Mouse (Mus musculus) splenic B cell, adult 2 months (primary cell): Measurements from ENCODE around the gene Ambn.
A peak's percentile ranks its signal among the peaks of the same experiment; 100 is the strongest.
"Not testable (repeated sequence)": the region's sequence is repeated elsewhere in the genome, so short reads cannot be mapped to it uniquely, and the experiment has no call there.

Experiments used
- DNase-seq: peaks from one replicate; pipeline ENCODE4 v3.0.0-alpha.2; 2011; ENCODE audit warnings: low read depth, low spot score
- H3K27me3 ChIP-seq: 2 replicates; pipeline ENCODE4 v1.6.1; 2012; ENCODE audit warnings: mild to moderate bottlenecking, low read length, moderate library complexity, mixed read lengths; ENCODE audit not compliant: control insufficient read depth, poor library complexity, insufficient read depth, severe bottlenecking
- H3K36me3 ChIP-seq: 2 replicates; pipeline ENCODE4 v1.6.1; 2012; ENCODE audit warnings: mild to moderate bottlenecking, low read length, moderate library complexity, mixed read lengths; ENCODE audit not compliant: control insufficient read depth, poor library complexity, insufficient read depth, severe bottlenecking

Gene Ambn

GRCm38 (mm10) chr5:88455691-88456090 is at the start of gene Ambn:
Ambn (plus strand) TSS chr5:88455991.
- no peaks in the 10 kb centered on the region for H3K27me3 ChIP-seq
- H3K36me3 ChIP-seq, result no peaks in the 10 kb centered on the region
- no peak for DNase-seq

DNA sequence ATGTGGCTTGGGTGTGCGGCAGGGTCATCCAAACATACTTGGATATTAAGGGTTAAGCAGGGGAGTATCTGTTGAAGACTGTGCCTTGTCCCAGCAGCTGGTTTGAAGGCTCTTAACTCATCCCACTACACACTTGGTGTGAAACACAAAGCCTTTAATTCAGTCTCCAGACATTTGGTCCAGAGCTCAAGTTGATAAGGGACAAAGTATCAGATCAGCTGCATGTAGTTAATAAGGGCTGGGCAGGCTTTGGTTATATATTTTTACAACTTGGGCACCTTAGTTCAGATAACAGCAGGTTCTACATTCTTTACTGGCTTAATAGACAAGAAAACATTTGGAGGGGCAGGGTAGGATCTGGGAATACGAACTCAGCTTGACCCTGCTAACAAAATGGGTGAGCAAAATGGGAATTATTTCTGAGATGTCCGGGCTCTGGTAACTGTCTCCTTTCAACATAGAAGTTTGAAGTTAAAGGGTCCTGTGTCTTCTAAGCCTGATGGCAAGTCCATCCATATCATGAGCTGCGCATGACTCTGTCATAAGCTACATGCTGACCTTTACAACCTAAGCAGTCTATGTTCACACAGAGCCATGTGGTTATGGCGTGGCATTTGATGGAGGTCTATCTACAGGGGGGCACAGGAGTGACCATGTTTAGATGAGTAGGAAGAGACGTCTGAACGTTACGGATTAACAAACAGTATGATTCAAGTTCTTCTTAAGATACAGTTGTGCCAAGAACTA is 35.3 kb upstream of the Ambn start:
- DNase-seq, result no peak
- no peaks in the 10 kb centered on the region for H3K36me3 ChIP-seq
- no peaks in the 10 kb centered on the region for H3K27me3 ChIP-seq

DNA sequence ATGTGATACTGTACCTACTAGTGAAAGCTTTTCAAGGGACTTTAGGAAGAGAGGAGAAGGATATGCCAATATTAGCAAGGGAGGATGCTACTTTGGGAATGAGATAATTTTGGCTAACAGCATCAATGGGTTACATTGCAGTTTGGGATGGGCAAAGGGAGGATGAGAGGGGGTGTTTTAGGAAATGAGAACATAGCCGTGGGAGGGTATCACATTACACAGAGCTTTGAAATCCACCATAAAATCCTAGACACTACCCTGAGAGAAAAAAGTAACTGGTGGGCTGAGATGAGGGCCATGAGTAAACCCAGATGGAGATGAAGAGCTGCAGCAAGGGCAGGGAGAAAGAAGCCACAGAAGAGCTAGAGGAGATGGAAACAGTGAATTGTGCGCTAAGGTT is 30.9 kb upstream of the Ambn start:
- not testable (repeated sequence) for H3K36me3 ChIP-seq, H3K27me3 ChIP-seq, DNase-seq

GRCm38 (mm10) chr5:88426753-88427152 is 29.0 kb upstream of the Ambn start:
- Histone ChIP-seq H3K27me3 (no peaks in the 10 kb centered on the region), H3K36me3 (no peaks in the 10 kb centered on the region)
- no peak for DNase-seq

- Histone ChIP-seq H3K36me3 (no peaks in the 10 kb centered on the region), H3K27me3 (no peaks in the 10 kb centered on the region)
- no peak for DNase-seq
Measured at GRCm38 (mm10) chr5:88467471-88467870, 11.7 kb downstream of the Ambn start.

DNA sequence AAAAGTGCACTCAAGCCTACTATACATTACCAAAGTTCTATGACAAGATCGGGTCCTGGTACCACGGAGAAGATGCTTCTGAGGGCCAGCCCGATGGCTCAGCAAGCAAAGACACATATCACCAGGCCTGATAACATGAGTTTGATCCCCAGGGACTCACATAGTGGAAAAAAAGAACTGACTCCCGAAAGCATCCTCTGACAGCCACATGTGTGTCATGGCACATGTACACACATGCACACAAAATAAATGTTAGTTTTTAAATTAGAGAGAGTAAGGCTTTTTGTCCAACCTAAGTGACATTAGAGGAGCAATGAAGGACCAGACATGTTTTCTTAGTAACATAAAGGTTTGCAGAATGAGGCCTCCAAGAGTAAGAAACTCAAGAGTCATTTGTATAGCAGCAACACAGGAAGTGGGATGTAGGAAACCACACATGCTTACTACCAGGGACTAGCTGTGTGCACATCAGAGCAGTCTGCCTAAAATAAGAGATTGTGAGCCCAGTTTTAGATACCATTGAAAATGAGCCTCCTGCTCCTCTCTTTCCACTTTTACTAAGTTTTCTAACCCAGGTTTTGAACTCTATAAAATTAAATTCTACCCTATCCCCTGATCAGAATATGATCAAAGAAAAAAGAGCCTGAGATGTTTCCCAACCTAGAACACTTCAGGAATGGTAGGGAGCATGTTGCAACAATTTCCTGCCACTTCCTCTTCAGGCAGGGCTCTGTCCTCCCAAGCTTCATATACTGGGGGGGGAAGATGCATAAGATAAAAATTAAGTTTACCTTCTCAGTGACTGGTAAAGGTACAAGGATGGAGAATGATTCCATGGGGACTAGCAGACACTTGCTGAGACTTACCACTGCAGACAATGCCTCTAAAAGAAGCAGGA is 13.3 kb downstream of the Ambn start:
- Histone ChIP-seq H3K27me3 (no peaks in the 10 kb centered on the region), H3K36me3 (no peaks in the 10 kb centered on the region)
- no peak for DNase-seq

DNA sequence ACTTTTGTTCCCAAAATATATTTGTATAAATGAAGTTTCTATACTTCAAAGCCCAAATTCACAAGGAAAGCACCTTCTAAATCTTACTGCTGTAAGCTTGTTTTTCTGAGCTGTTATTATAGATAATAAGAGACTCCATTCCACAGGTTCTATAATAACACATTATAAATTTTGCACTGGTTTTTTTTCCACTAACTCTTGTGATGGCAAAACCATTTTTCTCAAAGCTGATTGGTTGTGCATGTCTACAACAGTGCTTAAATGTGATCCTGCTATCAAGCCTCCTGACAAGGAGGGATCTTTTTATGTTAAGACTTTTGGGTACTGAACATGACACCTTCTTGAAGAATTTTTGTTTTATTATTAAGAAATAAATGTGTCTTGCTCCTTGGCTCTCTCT is 31.9 kb downstream of the Ambn start, which contains the start of gene Enam:
TSS of gene Enam (plus strand) at position 301 of the 400 bp plus-strand sequence.
- H3K27me3 ChIP-seq, result no peaks in the 10 kb centered on the region
- H3K36me3 ChIP-seq, result no peaks in the 10 kb centered on the region
- no peak for DNase-seq

GRCm38 (mm10) chr5:88489004-88489403 is 33.2 kb downstream of the Ambn start:
- DNase-seq, result no peak
- Histone ChIP-seq H3K27me3 (no peaks in the 10 kb centered on the region), H3K36me3 (no peaks in the 10 kb centered on the region)

DNA sequence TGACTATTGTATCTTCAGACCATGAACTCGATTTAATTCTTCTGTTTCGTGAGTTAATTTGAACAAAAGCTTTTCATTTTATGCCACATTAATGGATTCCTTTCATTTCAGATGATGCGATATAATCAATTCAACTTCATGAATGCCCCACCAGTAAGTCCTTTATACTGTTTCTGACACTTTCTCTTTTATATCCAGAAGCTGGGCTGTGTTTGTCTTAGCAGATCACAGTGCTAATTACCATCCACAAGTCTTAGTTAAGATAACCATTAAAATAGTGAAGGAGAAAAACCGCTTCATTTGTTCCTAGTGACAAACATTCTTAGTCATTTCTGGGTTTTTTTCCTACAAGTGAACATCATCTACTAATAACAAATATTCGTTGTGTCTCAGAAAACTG is 35.3 kb downstream of the Ambn start:
- Histone ChIP-seq H3K27me3 (no peaks in the 10 kb centered on the region), H3K36me3 (no peaks in the 10 kb centered on the region)
- DNase-seq, result no peak

DNA sequence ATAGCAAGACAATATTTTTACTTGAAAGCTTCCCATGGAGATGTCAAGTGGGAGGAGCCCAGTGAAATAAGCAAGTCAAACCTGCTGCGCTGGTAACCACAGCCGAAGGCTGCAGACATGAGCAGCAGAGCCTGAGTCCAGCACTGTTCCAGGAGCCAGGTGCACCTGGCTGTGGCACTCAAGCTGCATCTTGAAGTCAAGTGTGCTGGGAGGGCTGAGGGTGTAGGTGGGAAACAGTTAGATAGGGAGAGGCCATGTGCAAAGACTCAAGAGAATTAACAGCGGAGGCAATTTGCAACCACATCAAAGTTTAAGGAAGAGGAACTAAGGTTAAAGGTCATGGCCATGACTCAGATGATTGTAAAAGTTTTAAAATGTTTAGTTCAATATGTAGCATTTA is 44.0 kb downstream of the Ambn start:
- DNase-seq, result peak; percentile 19
- no peaks in the 10 kb centered on the region for H3K27me3 ChIP-seq
- no peaks in the 10 kb centered on the region for H3K36me3 ChIP-seq

DNA sequence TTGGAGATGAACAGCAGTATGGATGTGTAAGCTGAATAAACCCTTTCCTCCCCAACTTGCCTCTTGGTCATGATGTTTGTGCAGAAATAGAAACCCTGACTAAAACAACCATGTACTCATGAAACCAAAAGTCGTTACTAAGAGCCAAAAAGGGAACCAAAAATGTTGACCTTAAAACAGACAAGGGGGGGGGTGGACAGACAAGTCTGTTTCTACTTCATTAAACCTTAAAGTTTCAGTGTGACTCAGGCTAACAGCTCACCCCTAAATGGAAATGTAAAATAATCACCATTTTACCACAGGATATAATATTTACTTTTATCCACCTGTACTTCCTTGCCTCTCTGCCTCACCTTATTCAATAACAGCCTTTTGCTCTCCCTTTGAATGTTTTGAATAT is 52.8 kb downstream of the Ambn start:
- H3K36me3 ChIP-seq, result no peaks in the 10 kb centered on the region
- peak; percentile 59 for DNase-seq
- no peaks in the 10 kb centered on the region for H3K27me3 ChIP-seq

- Histone ChIP-seq H3K27me3 (no peaks in the 10 kb centered on the region), H3K36me3 (no peaks in the 10 kb centered on the region)
- no peak for DNase-seq
Measured at GRCm38 (mm10) chr5:88508990-88509389, 53.2 kb downstream of the Ambn start.
